21 mouse cellular contexts compared by ENCODE assay signal in genomic region chr12:27465499-27466150, GRCm38 (mm10).
DNase-seq lines count a peak whose midpoint lies in the region; ATAC-seq and TF ChIP-seq lines count a peak whose summit lies in the region.
"Had no signal": no experiment of that assay in that cellular context is flagged by ENCODE, and none has a peak within 500 bp of the region (broad histone marks: within the 10 kb centered on the region; RNA-seq: fewer than 3 reads in every experiment).

No protein-coding gene starts in this region.

- peak; percentile 44 for DNase-seq in heart, adult 11 months
- no peak for DNase-seq in heart, adult 2 months
- DNase-seq in lung, adult 2 months: no peak
- DNase-seq in embryonic facial prominence, embryonic 14.5 days (ENCODE audit: low spot score): peak; percentile 56
- no peak for DNase-seq in left cerebral cortex, postnatal 36 days (ENCODE audit: low spot score in 2 of 2)
- no peak for DNase-seq in Muller cell, postnatal 12 days (ENCODE audit: inconsistent ontology term)
- DNase-seq: adrenal gland, adult 2 months; cerebellum, adult 11 months; cerebellum, postnatal 25 days; gastrocnemius, postnatal 25 days; kidney, adult 9 months; right cerebral cortex, postnatal 14 days had no signal

- no peaks in the 10 kb centered on the region for H3K4me1 ChIP-seq in heart, adult 2 months (ENCODE audit: control insufficient read depth, insufficient read depth, low read length)
- H3K4me1 ChIP-seq in lung, embryonic 16.5 days (replicated peaks; ENCODE audit: control insufficient read depth, insufficient read depth, low read length): peaks cover 7% of the 10 kb centered on the region; the same call in 1 of the 2 replicates
- no peaks in the 10 kb centered on the region for H3K4me1 ChIP-seq in lung, adult 2 months (ENCODE audit: control insufficient read depth, insufficient read depth, low read length)
- peaks cover 11% of the 10 kb centered on the region for H3K4me1 ChIP-seq in embryonic facial prominence, embryonic 14.5 days (ENCODE audit: control insufficient read depth, insufficient read depth, low read length)
- peaks cover 15% of the 10 kb centered on the region for H3K4me1 ChIP-seq in limb, embryonic 15.5 days
- H3K4me1 ChIP-seq: hindbrain, embryonic 15.5 days; neural tube, embryonic 13.5 days had no signal

- H3K9me3 ChIP-seq in lung, embryonic 16.5 days (ENCODE audit: control insufficient read depth, low read length): no peaks in the 10 kb centered on the region
- no peaks in the 10 kb centered on the region for H3K9me3 ChIP-seq in embryonic facial prominence, embryonic 14.5 days (ENCODE audit: control insufficient read depth, low read length)
- H3K9me3 ChIP-seq in limb, embryonic 15.5 days: no peaks in the 10 kb centered on the region
- H3K9me3 ChIP-seq: hindbrain, embryonic 15.5 days; midbrain, embryonic 10.5 days; neural tube, embryonic 13.5 days; stomach, embryonic 15.5 days had no signal

- no peak overlapping the region for H3K4me3 ChIP-seq in heart, adult 2 months
- no peak overlapping the region for H3K4me3 ChIP-seq in lung, embryonic 16.5 days (ENCODE audit: low read length)
- no peak overlapping the region for H3K4me3 ChIP-seq in lung, adult 2 months (replicated peaks; ENCODE audit: extremely low read depth, low read depth, low read length)
- H3K4me3 ChIP-seq in embryonic facial prominence, embryonic 14.5 days (ENCODE audit: low read depth, low read length): no peak overlapping the region
- no peak overlapping the region for H3K4me3 ChIP-seq in limb, embryonic 15.5 days
- H3K4me3 ChIP-seq: hindbrain, embryonic 15.5 days; midbrain, embryonic 10.5 days; neural tube, embryonic 13.5 days; stomach, embryonic 15.5 days had no signal

- no peak overlapping the region for H3K9ac ChIP-seq in heart, adult 2 months (ENCODE audit: low read depth, low read length)
- H3K9ac ChIP-seq in lung, embryonic 16.5 days (ENCODE audit: low read length): no peak overlapping the region
- H3K9ac ChIP-seq in embryonic facial prominence, embryonic 14.5 days (ENCODE audit: low read depth, low read length): no peak overlapping the region
- no peak overlapping the region for H3K9ac ChIP-seq in limb, embryonic 15.5 days
- H3K9ac ChIP-seq: hindbrain, embryonic 15.5 days; neural tube, embryonic 13.5 days; stomach, embryonic 15.5 days had no signal

- no peak overlapping the region for H3K4me2 ChIP-seq in lung, embryonic 16.5 days (ENCODE audit: low read depth, low read length)
- no peak overlapping the region; the same call in 1 of the 2 replicates for H3K4me2 ChIP-seq in embryonic facial prominence, embryonic 14.5 days (ENCODE audit: low read depth, low read length)
- H3K4me2 ChIP-seq in limb, embryonic 15.5 days: no peak overlapping the region
- H3K4me2 ChIP-seq: heart, embryonic 11.5 days; hindbrain, embryonic 15.5 days; neural tube, embryonic 13.5 days; stomach, embryonic 15.5 days had no signal

- no peak for TF ChIP-seq POLR2A in heart, adult 2 months (IDR thresholded peaks at IDR 0.05; ENCODE audit: insufficient read depth, low read depth, low read length)
- no peak for TF ChIP-seq POLR2A in lung, adult 2 months (IDR thresholded peaks at IDR 0.05; ENCODE audit: borderline replicate concordance, extremely low read depth, low read depth, low read length)

- no peak for TF ChIP-seq EP300 in heart, adult 2 months (IDR thresholded peaks at IDR 0.05; ENCODE audit: insufficient read depth, low read depth, low read length)

- peak; percentile 47; the same call in 1 of the 2 replicates for ATAC-seq in lung, embryonic 16.5 days (ENCODE audit: low read depth)
- ATAC-seq in embryonic facial prominence, embryonic 14.5 days (ENCODE audit: low read depth): 0 out of 2 replicates have a peak, but pooled peaks have one; percentile 70
- ATAC-seq in limb, embryonic 15.5 days (ENCODE audit: insufficient number of reproducible peaks, low FRiP score, low TSS enrichment, low read depth): peak; percentile 74; the same call in 1 of the 2 replicates
- ATAC-seq: lung, postnatal 0 days had no signal

- H3K27me3 ChIP-seq in heart, adult 2 months (ENCODE audit: control insufficient read depth, insufficient read depth, low read length): no peaks in the 10 kb centered on the region
- H3K27me3 ChIP-seq in lung, embryonic 16.5 days (ENCODE audit: control insufficient read depth, insufficient read depth, low read depth, low read length): no peaks in the 10 kb centered on the region
- no peaks in the 10 kb centered on the region for H3K27me3 ChIP-seq in embryonic facial prominence, embryonic 14.5 days (replicated peaks; ENCODE audit: control insufficient read depth, insufficient read depth, low read length)
- 0 out of 2 replicates have a peak, but pooled peaks cover 3% of the 10 kb centered on the region for H3K27me3 ChIP-seq in limb, embryonic 15.5 days
- H3K27me3 ChIP-seq: CH12.LX; hindbrain, embryonic 15.5 days; neural tube, embryonic 13.5 days; stomach, embryonic 15.5 days had no signal

- intact Hi-C loops in heart, adult 2 months (cut with DNase I): no loop called here
- intact Hi-C loops in left cerebral cortex, postnatal 36 days (cut with DNase I): no loop called here

- no peak for TF ChIP-seq CTCF in heart, adult 2 months (IDR thresholded peaks at IDR 0.05)
- no peak for TF ChIP-seq CTCF in lung, adult 2 months (IDR thresholded peaks at IDR 0.05; ENCODE audit: insufficient read depth, low read length)

- no peaks in the 10 kb centered on the region for H3K79me2 ChIP-seq in heart, adult 2 months (replicated peaks; ENCODE audit: control insufficient read depth, insufficient read depth, low read length)

- 64% methylated on average over 3 of the region's 3 CpGs for WGBS in heart, adult 2 months
- 18% methylated on average over 3 of the region's 3 CpGs for WGBS in lung, embryonic 16.5 days
- WGBS in lung, adult 2 months: 52% methylated on average over 3 of the region's 3 CpGs
- WGBS in embryonic facial prominence, embryonic 14.5 days: 17% methylated on average over 3 of the region's 3 CpGs
- WGBS in limb, embryonic 15.5 days: 15% methylated on average over 3 of the region's 3 CpGs

- no peaks in the 10 kb centered on the region for H3K36me3 ChIP-seq in heart, adult 2 months (ENCODE audit: control insufficient read depth, insufficient read depth, low read length)
- no peaks in the 10 kb centered on the region for H3K36me3 ChIP-seq in lung, embryonic 16.5 days (ENCODE audit: control insufficient read depth, insufficient read depth, low read length)
- H3K36me3 ChIP-seq in embryonic facial prominence, embryonic 14.5 days (ENCODE audit: control insufficient read depth, insufficient read depth, low read length): no peaks in the 10 kb centered on the region
- H3K36me3 ChIP-seq in limb, embryonic 15.5 days: no peaks in the 10 kb centered on the region
- H3K36me3 ChIP-seq: hindbrain, embryonic 15.5 days; midbrain, embryonic 10.5 days; neural tube, embryonic 13.5 days; stomach, embryonic 15.5 days had no signal

- H3K27ac ChIP-seq in heart, adult 2 months: no peak overlapping the region
- H3K27ac ChIP-seq in lung, embryonic 16.5 days (ENCODE audit: low read length): no peak overlapping the region
- H3K27ac ChIP-seq in embryonic facial prominence, embryonic 14.5 days (replicated peaks; ENCODE audit: low read depth, low read length): no peak overlapping the region
- no peak overlapping the region for H3K27ac ChIP-seq in limb, embryonic 15.5 days
- H3K27ac ChIP-seq: hindbrain, embryonic 15.5 days; midbrain, embryonic 10.5 days; neural tube, embryonic 13.5 days; stomach, embryonic 15.5 days had no signal

Comparison
In these comparisons a context has a peak if more than half of its experiments do, and no peak if none do; other contexts are left out.
1. DNase-seq: peak in heart, adult 11 months (single experiment) and embryonic facial prominence, embryonic 14.5 days (single experiment); none in heart, adult 2 months (0 of 2), lung, adult 2 months (single experiment), left cerebral cortex, postnatal 36 days (0 of 2) and Muller cell, postnatal 12 days (single experiment).
2. Peak in every context shown above with its lines, with median percentiles within 50 percentile points of each other: ATAC-seq.